Mouse (Mus musculus) embryo, embryonic 10 days (tissue): ENCODE measurements around the gene Slc1a7.
A peak's percentile ranks its signal among the peaks of the same experiment; 100 is the strongest.

Experiments
- DNase-seq: peaks from one replicate; pipeline ENCODE4 v3.0.0-alpha.2; 2015; ENCODE audit warnings: low spot score

Gene Slc1a7

DNA sequence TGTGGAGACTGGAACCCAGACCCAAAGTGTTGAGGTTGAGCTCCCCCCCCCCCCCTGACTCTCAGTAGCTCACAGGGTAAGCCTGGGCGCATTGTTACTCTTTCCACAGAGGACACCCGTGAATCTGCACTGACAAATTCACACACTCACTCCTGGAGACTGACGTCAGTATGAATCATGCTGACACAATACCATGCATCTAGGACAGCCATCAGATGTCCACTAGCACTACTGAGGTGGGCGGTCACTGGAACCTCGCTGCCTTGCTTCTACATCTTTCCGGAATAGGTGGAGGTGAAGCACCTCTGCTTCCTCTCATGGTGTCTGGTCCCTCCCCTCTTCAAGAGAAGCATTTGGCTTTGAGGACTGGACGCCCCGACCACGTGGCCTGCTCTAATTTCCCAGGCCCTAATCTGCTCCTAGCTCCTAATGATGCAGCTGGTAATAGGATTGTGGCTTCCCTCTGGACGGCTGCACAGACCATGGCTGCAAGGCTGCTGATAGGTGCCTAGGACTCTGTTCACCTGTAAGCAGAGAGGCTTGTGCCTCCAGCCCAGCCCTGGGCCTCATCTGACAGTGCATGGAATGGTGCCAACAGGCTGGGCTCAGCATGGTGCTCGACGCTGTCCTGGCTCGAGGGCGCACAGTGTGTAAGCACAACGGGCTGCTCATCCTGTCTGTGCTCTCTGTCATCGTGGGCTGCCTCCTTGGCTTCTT lies at the start of gene Slc1a7:
Gene Slc1a7, plus strand, starts transcription at position 367 of the 717 bp plus-strand sequence.
- DNase-seq: no peak

DNA sequence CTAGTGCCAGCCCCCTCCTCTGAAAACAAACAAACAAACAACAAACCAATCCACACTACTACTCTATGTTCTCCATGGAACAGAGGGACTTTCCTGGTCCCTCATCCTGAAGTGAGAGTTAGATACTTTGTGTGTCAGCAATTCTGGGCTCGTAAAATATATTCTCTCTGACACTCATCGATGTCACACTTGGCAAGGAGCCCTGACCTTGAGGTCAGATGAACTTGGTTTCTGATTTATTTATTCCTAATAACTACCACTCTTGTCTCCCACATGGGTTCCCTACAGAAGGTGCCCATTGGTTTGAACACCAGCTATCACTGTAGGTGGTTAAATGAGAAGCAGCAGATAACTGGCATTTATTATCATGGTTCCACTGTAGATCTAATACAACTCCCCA lies 47.8 kb upstream of the Slc1a7 start:
- no peak for DNase-seq

DNA sequence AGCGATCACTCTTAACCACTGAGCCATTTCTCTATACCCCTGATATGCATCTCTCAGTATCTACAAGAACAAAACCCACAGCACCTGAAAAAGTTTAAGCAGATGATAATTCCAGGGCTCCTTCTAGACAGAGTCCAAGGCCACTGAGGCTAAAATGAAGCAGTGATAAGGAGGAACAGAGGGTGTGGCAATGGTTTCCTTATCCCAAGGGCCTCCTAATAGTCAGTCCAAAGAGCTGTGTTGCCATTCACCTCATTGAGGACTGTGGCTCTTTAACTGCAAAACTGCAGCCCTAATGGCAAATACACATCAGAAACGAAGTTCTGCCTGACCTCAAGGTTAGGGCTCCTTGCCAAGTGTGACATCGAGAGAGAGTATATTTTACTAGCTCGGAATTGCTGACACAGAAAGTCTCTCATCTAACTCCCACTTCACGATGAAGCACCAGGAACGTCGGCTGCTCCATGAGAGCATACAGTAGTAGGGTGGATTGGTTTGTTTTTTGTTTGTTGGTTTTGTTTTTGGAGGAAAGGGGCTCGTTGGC lies 46.9 kb upstream of the Slc1a7 start:
- DNase-seq: no peak

DNA sequence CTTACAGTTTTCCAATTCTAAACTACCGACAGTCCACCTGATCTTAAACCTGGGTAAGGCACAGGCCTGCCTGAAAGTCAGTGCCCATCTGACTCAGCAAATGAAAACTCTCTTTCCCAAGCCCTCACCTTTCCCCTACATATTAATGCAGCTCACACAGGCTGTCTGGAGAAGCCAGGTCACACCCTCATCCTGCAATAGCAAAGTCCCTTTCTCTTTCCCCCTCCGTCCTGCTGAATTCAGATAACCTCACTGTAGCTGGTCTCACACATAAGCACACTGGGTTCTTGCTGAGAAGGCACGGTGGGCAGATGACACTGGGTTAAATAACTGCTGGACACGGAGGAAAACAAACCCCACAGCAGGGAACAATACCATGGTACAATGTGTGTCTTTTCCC lies 46.2 kb upstream of the Slc1a7 start:
- no peak for DNase-seq

DNA sequence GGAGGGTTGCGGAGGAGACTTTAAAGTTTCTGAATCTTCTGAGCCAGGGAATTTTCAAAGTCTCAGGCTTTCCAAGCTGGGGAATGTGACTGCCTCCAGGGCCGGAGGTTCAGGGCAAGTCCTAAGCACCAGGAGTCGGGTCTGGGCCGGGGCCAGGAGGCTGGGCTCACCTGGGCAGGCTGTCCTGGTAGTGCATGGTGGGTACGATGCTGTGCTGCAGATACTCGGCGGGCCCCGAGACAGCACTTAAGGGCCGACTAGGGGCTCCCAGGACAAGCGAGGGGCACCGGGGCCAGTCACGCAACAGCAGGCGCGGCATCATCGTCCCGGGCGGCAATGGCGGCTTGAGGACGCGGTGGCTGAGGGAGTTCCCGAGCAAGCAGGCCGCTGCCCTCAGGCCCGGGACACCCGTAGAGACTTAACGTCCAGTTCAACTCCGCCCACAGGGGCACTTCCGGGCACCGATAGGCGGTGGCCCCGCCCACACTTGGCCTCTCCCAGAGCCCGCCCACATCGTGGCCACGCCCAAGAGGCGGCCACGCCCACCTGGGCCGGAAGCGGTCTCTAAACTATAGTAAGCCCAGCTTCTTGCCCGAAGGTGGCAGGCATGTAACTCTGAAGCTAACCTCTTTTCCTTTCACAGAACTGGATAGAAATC lies 44.9 kb upstream of the Slc1a7 start, which contains the start of gene Cpt2:
Gene Cpt2, minus strand, starts transcription at position 466 of the 658 bp plus-strand sequence.
- DNase-seq: peak; percentile 97

DNA sequence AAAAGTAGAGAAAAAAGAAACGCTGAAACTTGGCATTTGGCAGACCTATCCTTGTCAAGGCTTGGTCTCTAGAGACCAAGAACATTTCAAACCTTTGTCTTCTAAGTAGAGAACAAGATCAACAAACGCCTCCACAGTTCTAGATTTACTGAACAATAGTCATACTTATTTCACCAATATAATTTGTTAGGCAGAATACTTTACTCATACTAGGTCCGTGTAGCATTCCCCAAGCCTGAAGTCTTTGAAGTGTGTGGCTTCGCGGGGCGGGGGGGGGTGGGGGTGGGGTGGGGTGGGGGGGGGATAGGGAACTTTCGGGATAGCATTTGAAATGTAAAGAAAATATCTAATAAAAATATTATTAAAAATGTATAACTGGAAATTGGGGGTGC lies 44.3 kb upstream of the Slc1a7 start:
- DNase-seq: no peak

DNA sequence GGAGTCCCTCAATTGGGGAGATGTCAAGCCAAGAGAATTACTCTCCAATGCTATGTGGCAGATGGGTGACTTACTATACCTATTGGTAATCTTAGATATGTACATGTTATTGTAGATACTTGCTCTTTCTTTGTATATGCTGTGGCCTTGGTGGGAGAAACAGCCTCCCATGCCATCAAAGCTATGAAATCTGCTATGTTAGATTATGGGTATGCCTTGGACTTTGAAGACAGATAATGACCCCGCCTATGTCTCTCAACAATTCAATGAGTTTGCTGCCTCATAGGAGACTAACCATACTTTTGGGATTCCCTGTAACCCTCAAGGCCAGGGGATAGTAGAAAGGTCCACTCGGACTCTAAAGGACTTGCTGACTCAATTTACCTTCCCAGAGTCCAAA lies 39.9 kb upstream of the Slc1a7 start:
- no peak for DNase-seq

DNA sequence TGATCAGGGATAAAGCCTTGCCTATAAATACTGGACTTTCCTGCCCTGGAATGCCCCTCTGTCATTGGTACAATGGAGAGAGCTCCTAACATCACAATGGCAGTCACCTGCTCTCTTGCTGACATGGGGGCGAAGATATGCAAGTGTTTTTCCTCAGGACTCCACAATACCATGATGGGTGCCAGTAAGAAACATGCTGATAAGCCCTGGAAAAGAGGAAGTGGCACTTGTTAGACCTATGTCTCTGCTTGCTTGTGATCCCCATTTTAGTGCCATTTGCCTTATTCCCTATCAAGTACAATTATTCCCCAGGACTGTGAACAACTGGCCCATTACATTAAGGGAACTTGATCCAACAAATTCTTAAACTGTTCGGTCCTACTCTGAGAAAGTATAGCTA lies 39.4 kb upstream of the Slc1a7 start:
- no peak for DNase-seq

DNA sequence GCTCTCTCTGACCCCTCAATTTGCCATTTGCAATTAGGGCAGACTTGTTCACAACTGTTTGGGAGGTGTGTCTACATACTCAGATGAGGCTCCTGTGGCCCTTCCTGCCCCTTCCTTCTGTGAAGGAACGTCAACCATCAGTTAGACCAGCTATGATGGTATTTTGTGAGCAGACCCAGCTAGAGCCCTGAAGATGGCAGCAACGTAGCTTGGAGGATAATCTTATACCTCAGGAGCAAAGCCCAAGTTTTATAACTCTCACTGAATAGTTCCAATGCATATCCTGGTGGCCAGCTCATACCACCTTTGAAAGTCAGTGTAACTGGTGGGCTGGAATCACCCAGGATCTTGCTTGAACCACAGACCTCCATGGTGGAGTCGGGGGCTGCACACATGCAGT lies 36.7 kb upstream of the Slc1a7 start:
- no peak for DNase-seq

DNA sequence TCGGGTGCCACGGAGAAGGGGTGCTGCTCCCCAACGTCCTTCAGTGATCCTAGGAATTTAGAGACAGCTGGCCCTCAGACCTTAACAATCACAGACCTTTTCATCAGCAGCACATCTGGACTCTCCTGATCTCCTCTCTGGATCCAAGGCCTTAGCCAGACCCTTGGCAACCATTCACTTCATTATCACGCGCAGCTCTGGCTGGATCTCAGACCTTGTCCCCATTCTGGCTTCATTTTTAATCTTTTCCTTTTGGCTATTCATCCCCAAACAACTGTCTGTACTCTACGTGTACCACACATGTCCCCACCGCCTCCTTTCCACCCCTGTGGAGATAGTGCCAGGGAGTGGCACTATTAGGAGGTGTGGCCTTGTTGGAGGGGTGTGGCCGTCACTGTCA lies 34.9 kb upstream of the Slc1a7 start:
- DNase-seq: no peak

DNA sequence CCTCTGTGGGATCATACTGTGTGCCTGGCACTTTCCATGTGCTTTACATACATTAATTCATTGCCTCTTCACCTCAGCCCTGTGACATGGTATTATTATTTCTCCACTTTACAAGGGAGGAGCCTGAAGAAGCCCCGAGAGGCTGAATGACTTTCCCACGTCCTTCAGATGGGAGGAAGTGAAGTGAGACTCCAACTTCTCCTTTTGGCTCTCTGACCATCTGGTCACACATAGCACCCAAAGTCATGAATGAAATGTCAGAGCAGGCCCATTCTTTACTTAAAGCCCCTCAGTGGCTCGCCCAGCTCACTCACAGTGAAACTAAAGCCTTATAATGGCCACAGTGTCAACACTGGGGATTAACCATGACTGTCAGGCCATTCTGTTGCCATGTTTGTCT lies 32.9 kb upstream of the Slc1a7 start:
- DNase-seq: no peak

DNA sequence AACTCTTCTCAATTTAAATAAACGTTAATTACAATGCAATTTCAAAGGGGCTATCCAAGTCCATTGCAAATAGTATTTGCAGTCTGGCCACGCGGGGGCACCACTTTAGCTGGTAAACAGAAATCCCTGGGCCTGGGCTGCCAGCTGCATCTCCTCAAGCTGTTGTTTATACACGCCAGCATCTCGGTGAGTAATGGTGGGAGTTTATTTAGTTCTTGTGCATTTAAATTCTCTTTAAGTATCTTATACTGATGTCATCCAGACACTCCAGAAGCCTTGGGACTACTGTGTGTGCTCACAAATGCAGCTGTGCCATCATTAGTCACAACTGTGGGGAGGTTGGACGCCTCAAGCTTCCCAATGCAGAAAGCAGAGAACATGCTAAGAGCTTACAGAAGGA lies 30.8 kb upstream of the Slc1a7 start:
- peak; percentile 75 for DNase-seq

DNA sequence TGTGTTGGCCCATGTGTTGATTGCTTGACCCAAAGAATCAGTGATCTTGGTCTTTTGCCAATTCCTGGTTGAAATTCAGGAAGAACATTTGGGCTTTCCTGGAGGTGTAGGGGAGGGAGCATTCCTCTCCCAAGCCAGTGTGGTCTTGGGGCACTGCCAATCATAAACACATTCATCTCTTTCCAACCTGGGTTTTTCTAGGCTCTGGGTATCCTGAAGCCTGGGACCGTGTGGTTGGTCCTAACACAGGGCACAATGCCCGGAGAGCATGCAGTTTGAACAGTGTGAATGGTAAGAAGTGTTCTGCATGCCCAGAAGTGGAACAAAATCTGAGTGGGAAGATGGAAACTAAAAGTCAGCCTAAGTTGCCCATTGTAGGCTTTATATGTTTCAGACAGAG lies 30.0 kb upstream of the Slc1a7 start:
- no peak for DNase-seq

DNA sequence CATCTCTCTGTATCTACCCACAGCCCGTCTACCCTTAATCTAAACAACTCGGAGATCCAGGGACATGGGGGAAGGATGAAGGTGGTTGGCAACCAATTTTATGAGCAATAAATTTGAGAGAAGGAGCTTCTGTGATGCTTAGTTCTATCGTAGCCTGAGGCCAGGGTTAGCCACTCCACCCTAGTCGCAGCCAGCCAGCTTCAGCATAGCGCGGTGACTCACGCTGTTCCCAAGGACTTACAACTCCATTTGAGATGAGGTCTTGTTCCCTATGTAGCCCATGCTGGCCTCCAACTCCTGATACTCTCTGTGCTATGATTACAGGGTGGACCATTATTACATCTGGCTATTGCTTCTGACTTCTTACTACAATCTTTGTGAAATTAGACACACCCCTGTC lies 25.4 kb upstream of the Slc1a7 start:
- DNase-seq: no peak

DNA sequence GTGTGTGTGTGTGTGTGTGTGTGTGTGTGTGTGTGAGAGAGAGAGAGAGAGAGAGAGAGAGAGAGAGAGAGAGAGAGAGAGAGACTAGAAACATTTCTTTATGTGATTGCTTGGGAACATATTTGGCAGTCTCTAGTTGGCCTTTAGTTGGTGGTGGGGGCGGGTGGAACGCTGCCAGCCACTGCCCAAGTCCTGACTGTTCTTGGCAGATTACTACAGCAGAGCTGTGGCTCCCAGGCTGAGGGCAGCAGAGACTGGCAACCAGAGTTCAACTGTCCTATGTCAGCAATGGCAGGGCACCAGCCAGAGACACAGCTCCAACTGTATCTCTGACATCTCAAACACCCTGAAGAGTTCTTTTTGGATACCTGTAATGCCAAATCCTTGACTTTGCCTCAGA lies 24.0 kb upstream of the Slc1a7 start:
- no peak for DNase-seq

DNA sequence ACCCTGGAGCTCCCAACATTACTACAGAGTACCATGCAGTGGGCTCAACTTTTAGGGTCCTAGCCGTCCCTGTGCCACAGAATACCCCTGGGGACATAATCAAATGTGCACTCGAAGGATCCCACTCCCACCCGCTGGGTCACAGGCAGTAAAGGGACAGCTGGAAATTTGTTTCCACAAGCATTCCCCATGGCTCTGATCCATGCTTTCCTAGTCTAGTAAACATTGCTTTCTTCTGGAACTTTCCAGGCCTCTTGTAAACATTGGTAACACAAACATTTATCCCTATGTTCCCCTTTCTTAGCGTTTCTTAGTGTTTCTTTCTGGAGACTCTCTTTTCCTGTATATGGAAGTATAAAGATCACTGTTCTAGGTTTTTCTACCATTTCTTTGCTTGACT lies 18.2 kb upstream of the Slc1a7 start:
- DNase-seq: no peak

DNA sequence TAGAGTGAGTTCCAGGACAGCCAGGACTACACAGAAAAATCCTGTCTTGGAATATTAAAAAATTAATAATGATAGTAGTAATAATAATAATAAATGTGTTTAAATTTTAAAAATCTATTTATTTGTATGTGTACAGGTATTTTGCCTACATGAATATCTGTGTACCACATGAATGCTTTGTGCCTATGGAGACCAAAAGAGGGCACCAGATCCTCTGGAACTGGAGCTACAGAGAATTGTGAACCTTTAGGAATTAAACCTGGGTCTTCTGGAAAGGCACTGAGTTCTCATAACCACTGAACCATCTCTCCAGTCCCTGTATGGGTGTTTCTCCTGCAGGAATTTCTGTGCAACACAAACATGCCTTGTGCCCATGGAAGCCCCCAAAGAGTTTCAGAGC lies 15.3 kb upstream of the Slc1a7 start:
- DNase-seq: no peak

DNA sequence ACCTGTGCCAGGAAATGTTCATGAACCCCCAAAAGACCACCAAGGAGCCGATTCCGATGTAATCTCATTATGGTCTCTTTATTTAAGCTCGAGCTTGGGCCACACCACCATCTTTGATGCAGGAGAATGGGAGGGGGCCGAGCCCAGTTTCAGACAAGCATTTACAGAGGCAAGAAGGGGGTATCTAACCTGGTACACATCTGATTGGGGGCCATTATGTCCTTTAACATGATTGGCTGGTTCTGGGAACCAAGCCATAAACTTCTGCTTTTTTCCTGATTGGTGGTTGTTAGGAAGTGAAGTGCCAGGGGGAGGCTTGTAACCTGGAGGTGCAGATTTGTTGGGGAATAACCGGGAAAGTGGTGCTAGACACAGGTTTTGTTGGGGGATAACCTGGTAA lies 12.4 kb upstream of the Slc1a7 start:
- no peak for DNase-seq

DNA sequence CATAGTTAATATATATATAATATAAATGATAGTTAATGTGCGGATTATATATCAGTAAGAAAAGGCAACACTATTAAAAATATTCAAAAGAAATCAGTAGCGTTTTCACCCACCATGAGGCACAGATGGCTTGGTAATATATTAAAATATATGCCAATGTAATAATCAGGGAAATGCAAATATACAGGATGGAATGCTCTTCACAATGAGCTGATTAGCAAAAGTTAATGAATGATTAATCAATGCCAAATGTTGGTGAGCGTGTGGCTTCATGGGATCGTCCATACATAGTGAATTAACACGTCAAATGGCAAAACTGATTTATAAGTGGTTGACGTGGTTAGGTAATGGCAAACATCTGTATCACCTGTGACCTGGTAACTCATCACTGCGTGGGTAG lies 9.6 kb upstream of the Slc1a7 start:
- DNase-seq: no peak

DNA sequence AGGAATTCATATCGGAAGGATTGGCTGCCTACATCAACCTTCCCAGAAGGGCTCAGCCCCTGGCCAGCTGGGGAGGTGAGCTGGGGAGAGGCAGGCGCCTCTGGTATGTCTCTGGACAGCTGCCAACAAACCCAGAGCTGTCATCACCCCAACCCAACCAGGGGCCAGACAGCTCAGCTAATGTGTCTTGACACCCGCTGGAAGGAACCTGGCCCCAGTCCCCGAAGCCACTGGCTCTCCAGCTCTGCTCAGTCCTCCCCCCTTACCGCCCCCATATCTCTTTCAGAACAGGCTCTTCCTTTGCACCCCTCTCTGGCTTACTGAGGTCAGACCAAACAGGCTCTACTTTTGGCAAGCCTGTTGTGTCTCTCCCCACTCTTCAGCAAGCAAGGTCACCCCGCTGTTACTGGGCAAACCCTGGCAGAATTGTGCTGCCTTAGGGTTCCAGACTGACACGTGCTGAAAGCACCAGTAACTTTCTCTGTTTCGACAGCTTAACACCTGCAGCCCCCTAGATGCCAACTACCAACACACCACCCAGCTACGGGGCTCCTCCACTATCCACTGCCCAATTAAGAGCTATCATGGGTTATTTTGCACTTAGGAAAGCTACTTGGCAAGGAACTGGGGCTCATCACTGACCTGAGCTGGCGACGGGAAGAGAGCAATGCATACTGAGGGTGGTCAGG lies 5.9 kb upstream of the Slc1a7 start:
- DNase-seq: no peak

DNA sequence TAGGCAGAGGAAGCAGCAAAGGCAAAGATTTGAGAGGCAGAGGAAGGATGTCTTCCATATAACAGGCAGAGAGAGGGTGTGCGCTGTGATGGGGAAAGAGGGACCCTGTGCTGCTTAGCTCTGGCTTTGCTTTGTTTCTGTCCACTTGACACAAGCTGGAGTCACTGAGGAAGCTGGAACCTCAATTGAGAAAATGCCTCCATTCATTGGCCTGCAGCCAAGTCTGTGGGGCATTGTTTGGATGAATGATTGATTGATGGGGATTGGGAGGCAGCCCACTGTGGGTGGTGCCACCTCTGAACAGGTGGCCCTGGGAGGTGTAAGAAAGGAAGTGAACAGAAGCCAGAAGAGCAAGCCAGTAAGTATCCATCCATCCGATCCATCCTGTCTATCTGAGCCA lies 5.3 kb upstream of the Slc1a7 start:
- no peak for DNase-seq

DNA sequence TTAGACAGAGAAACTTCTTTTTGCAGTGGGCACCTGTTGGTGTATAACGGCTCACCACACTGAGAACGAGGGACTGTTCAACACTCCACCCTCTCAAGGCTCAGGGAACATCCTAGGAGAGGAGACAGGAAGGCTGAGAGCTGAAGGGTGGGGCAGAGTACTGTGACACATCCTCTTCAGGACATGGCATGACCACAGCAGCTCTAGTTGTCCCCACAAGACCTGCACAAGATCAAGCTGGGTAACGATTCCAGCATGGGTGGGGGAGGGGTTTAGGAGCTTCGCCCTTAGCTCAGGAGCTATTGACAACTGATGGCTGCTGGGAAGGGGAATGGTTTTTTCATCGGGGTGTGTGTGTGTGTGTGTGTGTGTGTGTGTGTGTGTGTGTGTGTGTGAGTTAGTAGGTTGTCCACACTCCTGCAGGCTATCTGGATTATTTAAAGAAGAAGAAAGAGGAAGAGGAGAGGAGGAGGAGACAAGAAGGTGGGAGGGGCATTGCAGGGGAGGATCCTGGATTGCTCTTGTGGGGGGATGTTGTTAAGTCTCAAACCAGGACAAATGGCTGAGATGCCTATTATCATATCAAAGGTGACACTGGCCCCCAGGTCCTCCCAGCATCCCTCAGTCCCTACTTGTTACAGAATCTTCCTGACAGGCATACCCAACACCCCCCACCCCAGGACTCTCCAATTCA lies 1.6 kb upstream of the Slc1a7 start:
- no peak for DNase-seq

DNA sequence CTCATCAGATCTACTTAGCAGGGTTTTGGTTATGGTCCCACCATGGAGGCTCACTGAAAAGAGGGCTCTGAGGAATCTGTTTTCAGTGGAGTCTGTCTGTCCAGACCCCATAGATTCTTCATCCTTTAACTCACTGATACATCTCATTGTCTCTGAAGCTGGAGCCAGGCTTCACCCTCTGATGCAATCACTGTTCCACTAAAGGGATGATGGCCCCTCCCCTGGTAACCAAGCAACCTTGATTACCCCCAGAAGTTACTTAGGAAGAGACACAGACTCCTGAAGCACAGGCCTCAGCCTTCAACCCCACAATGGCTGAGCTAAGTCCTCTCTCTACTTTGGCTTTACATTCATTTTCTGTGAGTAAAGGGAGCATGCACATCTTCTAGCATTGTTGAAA lies 1.6 kb downstream of the Slc1a7 start:
- DNase-seq: no peak
